Mouse (Mus musculus) activated CD4-positive, CD25-positive, alpha-beta regulatory T cell, adult 4 months (primary cell): Measurements from ENCODE around the gene Utp6. TPM values are rescaled to one million over a fixed set of nuclear protein-coding genes. Genes with fewer than 3 reads are reported as not detected.

ENCODE experiments used
- polyA plus RNA-seq, 2 experiments: library from polyadenylated mRNA; unstranded; fragments of 100-300 nt; shearing (Covaris generic); gene quantifications; one replicate each; pipeline ENCODE4 v1.2.1; 2017

Gene Utp6
- polyA plus RNA-seq, 2 experiments from 2014 or later, result 37.9 to 38.9 TPM

Other genes with a start within 250 kb of the Utp6 start
- 10 to 100 TPM; 31.1 to 45.8 TPM for gene Suz12, start 30.7 kb upstream of the Utp6 start, polyA plus RNA-seq
- gene Crlf3, start 118.6 kb upstream of the Utp6 start, polyA plus RNA-seq, result 100 to 1,000 TPM; 125 to 169 TPM
- 1 to 10 TPM; 4.1 to 4.3 TPM for gene Atad5, start 127.0 kb upstream of the Utp6 start, polyA plus RNA-seq
- 10 to 100 TPM; 25.7 to 28.8 TPM for gene Tefm, start 179.8 kb upstream of the Utp6 start, polyA plus RNA-seq
- gene Adap2, start 191.7 kb upstream of the Utp6 start, polyA plus RNA-seq, result under 1 TPM in 1 of 2 experiments, not detected in 1; 0.54 TPM
- 1 to 10 TPM; 8.1 to 9.5 TPM for gene Rnf135, start 221.5 kb upstream of the Utp6 start, polyA plus RNA-seq
- gene Rhot1, start 246.6 kb upstream of the Utp6 start, polyA plus RNA-seq, result 10 to 100 TPM; 23.8 to 29.7 TPM